Mouse (Mus musculus): Measurements from ENCODE around the gene Cyp4x1.
"Not testable (repeated sequence)": the region's sequence is repeated elsewhere in the genome, so short reads cannot be mapped to it uniquely, and the experiment has no call there.

GRCm38 (mm10) chr4:115158963-115159362 is 24.9 kb upstream of the Cyp4x1 start:
- not testable (repeated sequence) for TF ChIP-seq CTCF (IDR thresholded peaks at IDR 0.05; ENCODE audit: borderline replicate concordance, insufficient read depth, low read depth, low read length); POLR2A (IDR thresholded peaks at IDR 0.05; ENCODE audit: borderline replicate concordance, insufficient read depth, low read length)
